Mouse (Mus musculus): ENCODE measurements around the gene Endog. TPM values are rescaled to one million over a fixed set of nuclear protein-coding genes. Genes with fewer than 3 reads are reported as not detected.

The Endog gene
- polyA plus RNA-seq, 1 experiment from 2014 or later: 58.2 TPM

DNA sequence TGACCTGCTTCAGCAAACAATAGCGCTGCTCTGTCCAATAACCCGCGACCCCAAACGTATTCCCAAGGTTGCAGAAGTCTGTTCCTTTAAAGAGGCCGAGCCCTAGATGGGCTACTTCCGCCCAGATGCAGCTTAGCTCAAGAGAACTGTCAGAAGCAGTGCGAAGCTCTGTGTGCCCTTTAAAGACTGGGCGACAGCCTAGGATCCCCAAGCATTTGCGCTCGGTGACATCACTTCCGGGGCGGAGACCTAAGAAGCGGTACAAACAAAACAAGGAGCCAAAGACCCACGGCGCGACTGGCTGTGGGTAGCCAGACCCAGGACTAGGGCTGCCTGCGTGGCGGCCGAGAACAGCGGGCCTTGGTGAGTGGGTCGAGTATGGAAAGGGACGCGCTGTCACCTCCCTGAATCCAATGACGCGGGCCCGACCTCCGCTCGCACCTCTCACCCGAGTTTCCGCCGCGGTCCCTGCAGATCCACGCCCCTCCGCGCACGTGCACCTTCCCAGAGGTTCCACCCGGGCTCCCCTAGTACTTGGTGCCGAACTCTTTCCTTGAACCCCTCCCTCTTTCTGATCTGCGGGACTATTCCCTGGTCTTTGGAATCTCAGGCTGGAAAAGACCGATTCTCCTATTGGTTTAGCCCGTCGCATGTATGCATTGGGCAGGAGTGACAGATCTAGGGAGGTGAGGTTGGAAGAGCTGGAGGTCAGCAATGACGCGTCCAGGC is 34.5 kb downstream of the Endog start, which contains the start of gene Kyat1:
Gene Kyat1 (minus strand): TSS at position 219 of the 729 bp plus-strand sequence.
- H3K36me3 ChIP-seq (ENCODE audit: insufficient read depth, low read length): no peaks in the 10 kb centered on the region
- no peaks in the 10 kb centered on the region for H3K9me3 ChIP-seq (replicated peaks; ENCODE audit: low read length)
- peak within 1 kb of the TSS; percentile 69 for H3K27ac ChIP-seq
- no peaks in the 10 kb centered on the region for H3K27me3 ChIP-seq (ENCODE audit: insufficient read depth, low read length)
- H3K4me3 ChIP-seq (replicated peaks; ENCODE audit: low read depth, low read length): peak within 1 kb of the TSS; percentile 74
- H3K4me1 ChIP-seq (replicated peaks; ENCODE audit: insufficient read depth, low read length): peaks cover 13% of the 10 kb centered on the region; the same call in 1 of the 2 replicates
- WGBS: 0% methylated on average over 44 of the region's 44 CpGs
- peak within 1 kb of the TSS; percentile 93 for H3K4me2 ChIP-seq (ENCODE audit: low read length)
- ATAC-seq (replicated peaks; ENCODE audit: low FRiP score, low read depth) (peak; percentile 93), DNase-seq (ENCODE audit: low spot score) (peak; percentile 98)
- peak within 1 kb of the TSS; percentile 71 for H3K9ac ChIP-seq (ENCODE audit: low read depth, low read length)
- TF ChIP-seq CTCF (IDR thresholded peaks at IDR 0.05; ENCODE audit: low read depth): no peak

DNA sequence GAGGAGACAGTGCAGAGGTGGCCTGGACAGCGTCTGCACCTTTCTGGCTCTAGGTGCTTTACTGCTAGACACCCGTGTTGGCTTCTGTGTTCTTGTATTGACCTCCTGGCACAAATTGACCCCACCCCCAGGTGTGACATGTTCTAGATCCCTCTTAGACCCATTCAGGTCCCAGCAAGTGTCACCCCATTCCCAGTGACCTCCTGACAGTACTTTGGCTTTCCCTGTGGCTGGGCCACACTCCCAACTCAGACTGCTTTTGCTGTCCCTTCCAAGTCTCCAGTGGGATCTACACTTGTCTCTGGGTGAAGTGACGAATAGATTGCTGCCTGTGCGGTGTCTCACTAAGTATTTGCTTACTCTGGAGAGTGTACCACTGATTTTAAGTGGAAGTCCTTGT is 36.1 kb downstream of the Endog start:
- Histone ChIP-seq H3K4me1 (replicated peaks; ENCODE audit: insufficient read depth, low read length) (peaks cover 13% of the 10 kb centered on the region; the same call in 1 of the 2 replicates), H3K27ac (no peak overlapping the region), H3K4me2 (ENCODE audit: low read length) (no peak overlapping the region), H3K4me3 (replicated peaks; ENCODE audit: low read depth, low read length) (no peak overlapping the region), H3K9ac (ENCODE audit: low read depth, low read length) (no peak overlapping the region), H3K9me3 (replicated peaks; ENCODE audit: low read length) (no peaks in the 10 kb centered on the region), H3K27me3 (ENCODE audit: insufficient read depth, low read length) (no peaks in the 10 kb centered on the region), H3K36me3 (ENCODE audit: insufficient read depth, low read length) (no peaks in the 10 kb centered on the region)
- no peak for ATAC-seq (replicated peaks; ENCODE audit: low FRiP score, low read depth)
- no peak for DNase-seq (ENCODE audit: low spot score)
- TF ChIP-seq CTCF (IDR thresholded peaks at IDR 0.05; ENCODE audit: low read depth): no peak
- WGBS: 83% methylated on average over 4 of the region's 4 CpGs

DNA sequence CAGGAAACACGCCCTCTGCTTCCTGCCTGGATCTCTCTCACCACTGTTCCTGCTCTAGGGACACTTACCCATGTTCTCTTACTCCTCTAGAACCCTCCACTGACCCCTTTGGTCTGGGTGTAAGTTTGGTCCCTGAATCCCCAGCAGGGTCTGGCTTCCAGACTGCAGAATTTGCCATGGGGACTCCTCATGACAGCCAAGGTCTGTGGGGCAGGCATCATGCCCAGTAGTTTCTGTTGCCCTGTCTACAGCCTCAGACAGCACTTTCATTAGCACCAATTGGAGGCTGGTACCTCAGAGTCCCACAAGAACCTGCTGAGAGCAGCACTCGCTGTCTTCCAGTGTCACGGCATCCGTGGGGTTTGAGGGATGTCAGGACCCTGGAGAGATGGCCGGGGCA is 36.6 kb downstream of the Endog start:
- no peaks in the 10 kb centered on the region for H3K27me3 ChIP-seq (ENCODE audit: insufficient read depth, low read length)
- no peaks in the 10 kb centered on the region for H3K36me3 ChIP-seq (ENCODE audit: insufficient read depth, low read length)
- TF ChIP-seq CTCF (IDR thresholded peaks at IDR 0.05; ENCODE audit: low read depth): no peak
- no peaks in the 10 kb centered on the region for H3K9me3 ChIP-seq (replicated peaks; ENCODE audit: low read length)
- whole genome bisulfite sequencing: 72% methylated on average over 5 of the region's 5 CpGs
- H3K27ac ChIP-seq: no peak overlapping the region
- no peak overlapping the region for H3K9ac ChIP-seq (ENCODE audit: low read depth, low read length)
- DNase-seq (ENCODE audit: low spot score) (no peak), ATAC-seq (replicated peaks; ENCODE audit: low FRiP score, low read depth) (no peak)
- peaks cover 13% of the 10 kb centered on the region; the same call in 1 of the 2 replicates for H3K4me1 ChIP-seq (replicated peaks; ENCODE audit: insufficient read depth, low read length)
- no peak overlapping the region for H3K4me3 ChIP-seq (replicated peaks; ENCODE audit: low read depth, low read length)
- H3K4me2 ChIP-seq (ENCODE audit: low read length): no peak overlapping the region

DNA sequence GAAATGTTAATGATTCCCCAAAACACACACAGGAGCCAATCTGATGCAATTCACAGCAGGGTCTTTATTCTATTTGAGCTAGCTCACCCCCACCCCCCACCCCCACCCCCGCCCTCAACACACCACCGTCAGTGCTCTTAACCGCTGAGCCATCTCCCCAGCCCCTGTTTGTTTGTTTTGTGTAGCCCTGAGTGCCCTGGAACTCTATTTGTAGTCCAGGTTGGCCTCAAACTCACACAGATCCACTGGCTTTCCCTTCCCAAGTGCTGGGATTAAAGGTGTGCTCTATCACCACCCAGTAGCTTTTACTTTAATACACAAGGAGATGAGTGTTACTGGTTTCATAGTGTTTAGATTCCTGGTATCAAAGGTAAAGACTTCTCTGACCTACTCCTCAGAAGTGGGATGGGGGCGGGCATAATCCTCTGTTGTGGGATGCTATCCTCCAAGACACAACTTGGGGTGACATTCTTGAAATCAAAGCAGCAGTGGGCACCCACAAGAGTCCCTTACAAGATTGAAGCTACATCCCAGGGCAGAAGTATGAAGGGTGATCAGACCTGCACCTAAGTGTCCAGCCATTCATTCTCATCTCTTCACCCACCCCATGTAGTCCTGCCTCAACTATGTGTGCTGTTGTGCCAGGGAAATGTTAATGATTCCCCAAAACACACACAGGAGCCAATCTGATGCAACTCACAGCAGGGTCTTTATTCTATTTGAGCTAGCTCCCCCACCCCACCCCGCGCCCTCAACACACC is 40.3 kb downstream of the Endog start:
- Histone ChIP-seq H3K27me3 (ENCODE audit: insufficient read depth, low read length) (no peaks in the 10 kb centered on the region), H3K27ac (no peak overlapping the region)

DNA sequence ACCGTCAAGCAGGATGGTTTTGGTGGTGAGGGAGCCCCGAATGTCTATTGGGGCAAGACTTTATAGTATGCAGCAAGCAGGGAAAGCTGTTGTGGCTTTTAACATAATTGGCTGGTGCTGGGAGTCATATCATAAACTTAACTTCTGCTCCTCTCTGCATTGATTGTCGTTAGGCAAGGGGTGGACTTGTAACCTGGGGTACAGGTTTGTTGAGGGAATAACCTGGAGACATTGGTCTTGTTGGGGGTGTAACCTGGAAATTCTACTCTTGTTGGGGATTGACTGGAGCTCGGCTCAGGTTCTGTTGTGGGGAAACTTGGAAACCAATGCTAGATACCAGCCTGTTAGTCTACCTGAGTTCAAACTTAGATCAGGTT is 40.9 kb downstream of the Endog start:
- no peak for ATAC-seq (replicated peaks; ENCODE audit: low FRiP score, low read depth)
- WGBS: 83% methylated on average over 4 of the region's 4 CpGs
- no peaks in the 10 kb centered on the region for H3K9me3 ChIP-seq (replicated peaks; ENCODE audit: low read length)
- no peaks in the 10 kb centered on the region for H3K4me1 ChIP-seq (replicated peaks; ENCODE audit: insufficient read depth, low read length)
- H3K27ac ChIP-seq: no peak overlapping the region
- H3K4me2 ChIP-seq (ENCODE audit: low read length): no peak overlapping the region
- DNase-seq (ENCODE audit: low spot score): no peak
- no peak for TF ChIP-seq CTCF (IDR thresholded peaks at IDR 0.05; ENCODE audit: low read depth)
- no peak overlapping the region for H3K9ac ChIP-seq (ENCODE audit: low read depth, low read length)
- H3K4me3 ChIP-seq (replicated peaks; ENCODE audit: low read depth, low read length): no peak overlapping the region
- H3K36me3 ChIP-seq (ENCODE audit: insufficient read depth, low read length): no peaks in the 10 kb centered on the region
- H3K27me3 ChIP-seq (ENCODE audit: insufficient read depth, low read length): no peaks in the 10 kb centered on the region

More for the DNA sequence above, 40.3 kb downstream of the Endog start:
- no peak for TF ChIP-seq CTCF (IDR thresholded peaks at IDR 0.05; ENCODE audit: low read depth)
- no peak overlapping the region for H3K9ac ChIP-seq (ENCODE audit: low read depth, low read length)
- DNase-seq (ENCODE audit: low spot score) (no peak), ATAC-seq (replicated peaks; ENCODE audit: low FRiP score, low read depth) (no peak)
- no peak overlapping the region for H3K4me3 ChIP-seq (replicated peaks; ENCODE audit: low read depth, low read length)
- H3K36me3 ChIP-seq (ENCODE audit: insufficient read depth, low read length): no peaks in the 10 kb centered on the region
- WGBS: 69% methylated on average over 6 of the region's 6 CpGs
- H3K4me2 ChIP-seq (ENCODE audit: low read length): no peak overlapping the region
- H3K4me1 ChIP-seq (replicated peaks; ENCODE audit: insufficient read depth, low read length): 0 out of 2 replicates have a peak, but pooled peaks cover 2% of the 10 kb centered on the region
- H3K9me3 ChIP-seq (replicated peaks; ENCODE audit: low read length): no peaks in the 10 kb centered on the region

DNA sequence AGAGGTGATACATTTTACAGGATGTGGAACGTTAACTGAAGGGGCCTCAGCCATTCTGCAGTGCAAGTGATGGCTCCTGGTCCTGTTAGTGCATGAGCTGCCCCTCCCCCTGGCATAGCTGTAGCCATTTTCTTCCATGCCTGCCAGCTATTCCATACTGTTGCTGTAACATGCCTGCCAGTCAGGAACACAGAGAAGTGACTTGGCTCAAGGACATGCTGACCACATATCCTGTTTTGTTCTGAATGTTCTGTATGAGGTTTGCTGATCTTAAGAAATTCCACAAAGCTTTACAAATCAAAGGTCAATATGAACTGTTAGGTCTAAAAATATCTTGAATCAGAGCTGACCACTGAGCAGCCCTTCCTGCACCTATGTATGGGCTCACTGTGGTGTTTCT is 41.7 kb downstream of the Endog start:
- Histone ChIP-seq H3K36me3 (ENCODE audit: insufficient read depth, low read length) (no peaks in the 10 kb centered on the region), H3K9ac (ENCODE audit: low read depth, low read length) (no peak overlapping the region), H3K9me3 (replicated peaks; ENCODE audit: low read length) (no peaks in the 10 kb centered on the region), H3K4me2 (ENCODE audit: low read length) (no peak overlapping the region), H3K4me1 (replicated peaks; ENCODE audit: insufficient read depth, low read length) (no peaks in the 10 kb centered on the region), H3K4me3 (replicated peaks; ENCODE audit: low read depth, low read length) (no peak overlapping the region), H3K27me3 (ENCODE audit: insufficient read depth, low read length) (no peaks in the 10 kb centered on the region), H3K27ac (no peak overlapping the region)
- no peak for TF ChIP-seq CTCF (IDR thresholded peaks at IDR 0.05; ENCODE audit: low read depth)
- ATAC-seq (replicated peaks; ENCODE audit: low FRiP score, low read depth): no peak
- 48% methylated on average over 1 of the region's 1 CpGs for WGBS
- DNase-seq (ENCODE audit: low spot score): no peak

Data from kidney, postnatal 0 days (tissue).